Mouse (Mus musculus) limb, embryonic 14.5 days (tissue): ENCODE data around the gene Elmo1. TPM values are rescaled to one million over a fixed set of nuclear protein-coding genes. Genes with fewer than 3 reads are reported as not detected.

ENCODE experiments used
- ATAC-seq: fragments of 200-750 bp; cut with Nextera tagmentation; 2 replicates; pipeline ENCODE4 v1.8.0; 2017; ENCODE audit warnings: low read depth, moderate number of reproducible peaks, moderate TSS enrichment; ENCODE audit not compliant: low FRiP score
- DNase-seq: peaks from one replicate; pipeline ENCODE4 v3.0.0-alpha.2; 2015; ENCODE audit warnings: low spot score
- H3K27ac ChIP-seq: fragments of 300-500 bp; sonication (generic); replicated peaks from 2 replicates; pipeline ENCODE4 v1.5.1; 2014; ENCODE audit warnings: low read depth, mild to moderate bottlenecking, low read length, moderate library complexity, mixed read lengths
- H3K27me3 ChIP-seq: fragments of 300-500 bp; sonication (generic); 2 replicates; pipeline ENCODE4 v1.6.1; 2014; ENCODE audit warnings: low read length, mixed read lengths; ENCODE audit not compliant: control insufficient read depth, insufficient read depth
- H3K36me3 ChIP-seq: fragments of 300-500 bp; sonication (generic); 2 replicates; pipeline ENCODE4 v1.6.1; 2014; ENCODE audit warnings: mild to moderate bottlenecking, low read length, moderate library complexity, mixed read lengths; ENCODE audit not compliant: control insufficient read depth, insufficient read depth
- H3K4me1 ChIP-seq: fragments of 300-500 bp; sonication (generic); 2 replicates; pipeline ENCODE4 v1.6.1; 2014; ENCODE audit warnings: antibody characterized with exemption, low read length, mixed read lengths; ENCODE audit not compliant: control insufficient read depth, insufficient read depth
- H3K4me2 ChIP-seq: fragments of 300-500 bp; sonication (generic); replicated peaks from 2 replicates; pipeline ENCODE4 v1.6.1; 2014; ENCODE audit warnings: low read depth, mild to moderate bottlenecking, low read length, moderate library complexity; ENCODE audit not compliant: severe bottlenecking
- H3K4me3 ChIP-seq: fragments of 300-500 bp; sonication (generic); replicated peaks from 2 replicates; pipeline ENCODE4 v1.5.1; 2014; ENCODE audit warnings: low read length
- H3K9ac ChIP-seq: fragments of 300-500 bp; sonication (generic); 2 replicates; pipeline ENCODE4 v1.6.1; 2014; ENCODE audit warnings: mild to moderate bottlenecking, low read depth, low read length, moderate library complexity; ENCODE audit not compliant: severe bottlenecking
- H3K9me3 ChIP-seq: fragments of 300-500 bp; sonication (generic); 2 replicates; pipeline ENCODE4 v1.6.1; 2016; ENCODE audit warnings: low read length; ENCODE audit not compliant: control insufficient read depth
- POLR2A ChIP-seq: fragments of 200-500 bp; IDR thresholded peaks from 2 replicates; pipeline ENCODE4 v1.8.0; 2012; ENCODE audit warnings: inconsistent platforms, mild to moderate bottlenecking, moderate library complexity, borderline replicate concordance; ENCODE audit not compliant: insufficient read depth, insufficient read length; ENCODE audit errors: extremely low read depth
- WGBS: fragments of 180-500 bp; shearing (Covaris S2); extraction: QIAGEN DNeasy Blood & Tissue Kit; methylation state at CpG from one replicate; pipeline ENCODE4 v1.1.7; 2014; 5-methylcytosine and 5-hydroxymethylcytosine counted together
- polyA plus RNA-seq, 2 experiments: library from polyadenylated mRNA; depleted of rRNA in 1 of 2; stranded (reverse) in 1 of 2; unstranded in 1 of 2; fragments of >200 nt; fragmentation: Nextera tagmentation in 1 of 2; extraction: Ambion mirVana in 1 of 2; gene quantifications; 2 replicates each; pipeline versions ENCODE4 v1.2.1 to v1.2.3; 2012 to 2014

Gene Elmo1
- polyA plus RNA-seq, 2 experiments, result 12.8 TPM

DNA sequence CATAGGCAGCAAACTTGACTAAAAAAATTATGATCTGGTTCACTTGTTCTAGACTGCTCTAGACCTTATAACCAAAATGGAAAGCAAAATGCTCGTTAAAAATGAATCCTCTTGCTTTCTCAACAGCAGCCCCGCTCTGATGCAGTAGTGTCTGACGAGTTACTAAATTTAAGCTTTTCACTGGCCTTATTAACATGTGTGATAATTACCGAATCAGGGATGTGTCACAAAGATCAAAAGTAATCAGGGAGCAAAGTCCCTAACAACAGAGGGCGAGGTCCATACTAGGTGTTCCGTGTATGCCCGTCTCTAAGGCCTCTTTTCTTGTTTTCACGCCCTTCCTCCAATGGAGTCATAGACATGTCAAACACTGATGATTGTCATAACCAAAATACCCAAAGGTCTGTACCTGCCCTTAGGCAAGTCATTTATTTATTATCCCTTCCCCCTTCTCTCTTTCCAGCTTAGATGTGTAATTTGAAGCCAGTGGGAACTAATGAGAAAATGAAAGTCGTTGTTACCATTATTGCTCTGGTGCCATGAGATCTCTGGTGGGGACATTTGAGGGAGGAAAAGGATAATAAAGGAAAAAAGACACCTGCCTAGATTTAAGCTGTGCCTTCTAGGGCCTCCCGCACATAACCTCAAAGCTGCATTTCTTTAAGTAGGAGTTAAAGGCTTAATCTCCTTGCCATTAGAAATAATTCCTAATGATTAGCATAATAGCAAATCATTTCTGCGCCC lies 316.2 kb downstream of the Elmo1 start:
- ATAC-seq (no peak), DNase-seq (no peak)
- H3K4me1 ChIP-seq, result no peaks in the 10 kb centered on the region
- no peaks in the 10 kb centered on the region for H3K27me3 ChIP-seq
- H3K4me3 ChIP-seq, result no peak overlapping the region
- no peak overlapping the region for H3K4me2 ChIP-seq
- no peak overlapping the region for H3K27ac ChIP-seq
- no peak for TF ChIP-seq POLR2A
- no peaks in the 10 kb centered on the region for H3K36me3 ChIP-seq
- H3K9me3 ChIP-seq, result no peaks in the 10 kb centered on the region
- H3K9ac ChIP-seq, result no peak overlapping the region
- WGBS, result 76% methylated on average over 11 of the region's 11 CpGs

DNA sequence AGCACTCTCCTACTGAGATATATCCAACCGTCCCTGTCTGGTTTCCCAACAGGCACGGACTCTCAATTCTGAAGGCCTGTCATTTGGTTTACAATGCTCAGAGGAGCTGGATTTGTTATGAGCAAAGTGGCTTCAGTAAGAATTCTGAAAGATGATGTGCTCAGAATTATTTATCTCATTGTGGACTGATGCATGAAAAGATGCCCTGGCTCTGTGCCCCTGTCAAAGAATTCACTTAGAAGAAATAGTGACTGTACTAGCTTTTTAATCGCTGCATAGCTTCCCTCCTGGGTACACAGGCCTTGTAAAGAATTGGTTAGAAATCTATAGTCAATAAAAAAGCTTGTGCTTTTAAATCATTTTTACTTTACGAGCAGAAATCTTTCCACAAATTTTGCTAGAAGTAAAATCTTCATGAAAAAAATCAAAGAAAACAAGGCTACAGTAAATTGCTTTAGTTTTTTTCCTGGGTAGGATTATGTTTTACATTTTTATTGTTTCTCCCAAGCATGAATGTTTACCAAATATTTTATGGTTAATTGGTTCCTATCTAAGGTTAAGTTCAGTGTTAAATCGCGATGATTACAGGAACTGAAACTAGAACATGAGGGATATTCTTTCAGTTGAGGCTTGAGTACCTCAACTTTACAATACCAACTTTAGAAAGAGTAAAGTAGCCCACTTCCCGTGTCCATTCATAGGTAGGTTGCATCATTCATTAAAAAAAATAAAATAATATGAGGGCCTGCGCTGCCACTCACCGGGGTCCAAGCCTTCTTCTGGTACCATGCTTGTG lies 320.1 kb downstream of the Elmo1 start:
- DNase-seq (no peak), ATAC-seq (no peak)
- no peak overlapping the region for H3K4me3 ChIP-seq
- H3K36me3 ChIP-seq, result no peaks in the 10 kb centered on the region
- H3K9me3 ChIP-seq, result no peaks in the 10 kb centered on the region
- no peak overlapping the region for H3K27ac ChIP-seq
- no peak overlapping the region for H3K9ac ChIP-seq
- H3K27me3 ChIP-seq, result no peaks in the 10 kb centered on the region
- TF ChIP-seq POLR2A, result no peak
- WGBS, result 82% methylated on average over 9 of the region's 9 CpGs
- H3K4me2 ChIP-seq, result no peak overlapping the region
- H3K4me1 ChIP-seq, result no peaks in the 10 kb centered on the region

DNA sequence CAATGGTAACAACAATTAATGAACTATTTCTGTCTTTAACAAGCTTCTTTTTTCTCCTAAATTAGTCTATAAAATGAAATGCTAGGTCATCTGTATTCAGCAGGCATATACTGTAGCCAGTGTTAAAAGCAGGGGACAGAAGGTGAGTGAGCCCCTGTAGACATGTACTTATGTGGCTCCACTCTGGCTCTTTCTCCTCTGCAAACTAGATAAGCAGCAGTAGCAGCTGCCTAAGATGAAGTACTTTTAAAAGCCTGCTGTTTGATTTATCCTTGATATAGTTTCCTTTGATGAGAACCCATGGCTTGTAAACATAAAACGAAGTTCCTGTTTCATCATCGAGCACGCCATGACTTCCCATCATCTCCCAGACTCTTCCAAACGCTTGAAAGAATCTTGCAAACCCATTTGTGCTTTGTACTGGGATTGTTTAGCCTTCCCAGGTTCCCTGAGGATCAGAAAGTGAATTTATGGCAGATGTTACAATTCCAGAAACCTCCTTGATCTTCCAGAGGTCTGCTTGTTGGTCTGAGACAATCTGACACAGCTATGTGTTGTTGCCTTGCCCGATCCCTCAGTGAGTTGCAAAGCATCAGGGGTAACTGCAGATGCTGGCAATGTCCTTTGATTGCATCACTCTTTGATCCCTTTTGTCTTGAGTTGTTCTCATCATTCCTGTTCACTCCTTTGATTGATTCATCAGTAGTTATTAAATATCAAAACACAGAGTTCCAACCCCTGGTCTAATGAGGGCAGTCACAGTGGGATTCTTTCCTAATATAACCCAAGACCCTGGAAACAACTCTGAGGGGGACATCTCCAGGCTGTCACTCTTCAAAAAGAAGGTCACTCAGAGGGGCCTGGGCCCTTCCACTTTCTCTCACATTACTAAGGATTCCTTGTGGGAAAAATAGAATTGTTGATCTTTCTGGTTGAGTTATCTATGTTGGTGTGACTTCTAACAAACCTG lies 326.6 kb downstream of the Elmo1 start:
- H3K9ac ChIP-seq, result no peak overlapping the region
- H3K36me3 ChIP-seq, result no peaks in the 10 kb centered on the region
- DNase-seq, result no peak
- H3K27me3 ChIP-seq, result no peaks in the 10 kb centered on the region
- H3K4me2 ChIP-seq, result no peak overlapping the region
- H3K9me3 ChIP-seq, result no peaks in the 10 kb centered on the region
- H3K4me1 ChIP-seq, result no peaks in the 10 kb centered on the region
- H3K4me3 ChIP-seq, result no peak overlapping the region
- H3K27ac ChIP-seq, result no peak overlapping the region
- 29% methylated on average over 5 of the region's 5 CpGs for WGBS
- no peak for TF ChIP-seq POLR2A
- ATAC-seq, result no peak

DNA sequence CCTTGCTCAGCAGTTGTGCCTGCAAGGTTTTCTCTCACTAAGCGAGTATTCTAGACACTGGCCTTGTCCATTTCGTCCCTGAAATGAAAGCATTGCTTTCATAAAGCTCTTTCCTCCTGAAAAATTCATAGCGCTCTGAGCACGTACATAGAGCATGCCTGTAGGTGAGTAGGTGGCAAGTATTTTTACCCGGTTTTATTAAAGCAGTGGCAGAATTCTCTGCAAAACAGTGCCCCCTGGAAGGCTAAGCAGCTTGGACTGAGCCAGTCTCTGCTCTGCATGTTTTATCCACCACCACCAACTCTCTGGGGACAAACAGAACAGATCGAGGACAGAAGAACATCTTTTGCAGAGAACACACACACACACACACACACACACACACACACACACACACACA lies 340.6 kb downstream of the Elmo1 start:
- no peaks in the 10 kb centered on the region for H3K4me1 ChIP-seq
- no peaks in the 10 kb centered on the region for H3K27me3 ChIP-seq
- no peak overlapping the region for H3K9ac ChIP-seq
- H3K27ac ChIP-seq, result no peak overlapping the region
- WGBS, result 80% methylated on average over 6 of the region's 6 CpGs
- H3K4me3 ChIP-seq, result no peak overlapping the region
- H3K4me2 ChIP-seq, result no peak overlapping the region
- no peaks in the 10 kb centered on the region for H3K9me3 ChIP-seq
- no peak for DNase-seq
- ATAC-seq, result no peak
- no peaks in the 10 kb centered on the region for H3K36me3 ChIP-seq
- no peak for TF ChIP-seq POLR2A
